Mouse (Mus musculus): ENCODE results near the gene Klhdc8a.

Gene Klhdc8a

GRCm38 (mm10) chr1:132290921-132291675 is 7.3 kb upstream of the Klhdc8a start:
- DNase-seq (ENCODE audit: extremely low read depth, low read depth, low spot score), result no peak

- no peak for DNase-seq (ENCODE audit: extremely low read depth, low read depth, low spot score)
These were observed 6.7 kb upstream of the Klhdc8a start for GRCm38 (mm10) chr1:132291706-132292105.

- DNase-seq (ENCODE audit: extremely low read depth, low read depth, low spot score), result no peak
These were observed 5.9 kb upstream of the Klhdc8a start for GRCm38 (mm10) chr1:132292318-132293129.

- no peak for DNase-seq (ENCODE audit: extremely low read depth, low read depth, low spot score)
These were observed 2.9 kb upstream of the Klhdc8a start for GRCm38 (mm10) chr1:132295506-132295905.

- no peak for DNase-seq (ENCODE audit: extremely low read depth, low read depth, low spot score)
These were observed 2.4 kb upstream of the Klhdc8a start for GRCm38 (mm10) chr1:132296051-132296450.

GRCm38 (mm10) chr1:132298801-132299464 is 507 bp downstream of the Klhdc8a start:
- DNase-seq (ENCODE audit: extremely low read depth, low read depth, low spot score), result no peak

GRCm38 (mm10) chr1:132299744-132300143 is 1.3 kb downstream of the Klhdc8a start:
- no peak for DNase-seq (ENCODE audit: extremely low read depth, low read depth, low spot score)

- no peak for DNase-seq (ENCODE audit: extremely low read depth, low read depth, low spot score)
These were observed 2.8 kb downstream of the Klhdc8a start for GRCm38 (mm10) chr1:132301242-132301641.

GRCm38 (mm10) chr1:132302341-132302866 is 4.0 kb downstream of the Klhdc8a start:
- DNase-seq (ENCODE audit: extremely low read depth, low read depth, low spot score), result no peak

- no peak for DNase-seq (ENCODE audit: extremely low read depth, low read depth, low spot score)
These were observed 6.3 kb downstream of the Klhdc8a start for GRCm38 (mm10) chr1:132304618-132305214.

- no peak for DNase-seq (ENCODE audit: extremely low read depth, low read depth, low spot score)
These were observed 7.7 kb downstream of the Klhdc8a start for GRCm38 (mm10) chr1:132306160-132306559.

GRCm38 (mm10) chr1:132306808-132307207 is 8.4 kb downstream of the Klhdc8a start:
- no peak for DNase-seq (ENCODE audit: extremely low read depth, low read depth, low spot score)

GRCm38 (mm10) chr1:132307962-132308361 is 9.5 kb downstream of the Klhdc8a start:
- DNase-seq (ENCODE audit: extremely low read depth, low read depth, low spot score), result no peak

GRCm38 (mm10) chr1:132308674-132309073 is 10.2 kb downstream of the Klhdc8a start:
- DNase-seq (ENCODE audit: extremely low read depth, low read depth, low spot score), result no peak

GRCm38 (mm10) chr1:132310754-132311153 is 12.3 kb downstream of the Klhdc8a start:
- no peak for DNase-seq (ENCODE audit: extremely low read depth, low read depth, low spot score)

GRCm38 (mm10) chr1:132311174-132311859 is 12.9 kb downstream of the Klhdc8a start:
- no peak for DNase-seq (ENCODE audit: extremely low read depth, low read depth, low spot score)

- DNase-seq (ENCODE audit: extremely low read depth, low read depth, low spot score), result no peak
These were observed 13.6 kb downstream of the Klhdc8a start for GRCm38 (mm10) chr1:132312043-132312442.

GRCm38 (mm10) chr1:132312703-132313102 is 14.3 kb downstream of the Klhdc8a start:
- DNase-seq (ENCODE audit: extremely low read depth, low read depth, low spot score), result no peak

GRCm38 (mm10) chr1:132315889-132316624 is 17.6 kb downstream of the Klhdc8a start, which contains the start of gene Nuak2:
Nuak2 (plus strand) TSS chr1:132316126.
- no peak for DNase-seq (ENCODE audit: extremely low read depth, low read depth, low spot score)

- DNase-seq (ENCODE audit: extremely low read depth, low read depth, low spot score), result no peak
These were observed 18.2 kb downstream of the Klhdc8a start for GRCm38 (mm10) chr1:132316625-132316994.

Data from fat pad, adult 2 months (tissue).